Mouse (Mus musculus) layer of hippocampus, adult 8-10 months (tissue): ENCODE data around the gene Olfr763. TPM values are rescaled to one million over a fixed set of nuclear protein-coding genes. Genes with fewer than 3 reads are reported as not detected.
"Not testable (repeated sequence)": the region's sequence is repeated elsewhere in the genome, so short reads cannot be mapped to it uniquely, and the experiment has no call there.

ENCODE experiments used
- DNase-seq, 2 experiments: peaks; one replicate each; pipeline ENCODE4 v3.0.0; 2022; ENCODE audit warnings: low spot score in 2 of 2
- total RNA-seq, 4 experiments: library from RNA; stranded (reverse); gene quantifications; 2 replicates each; pipeline ENCODE4 v1.2.4; 2022

Olfr763 gene
- not detected for total RNA-seq

DNA sequence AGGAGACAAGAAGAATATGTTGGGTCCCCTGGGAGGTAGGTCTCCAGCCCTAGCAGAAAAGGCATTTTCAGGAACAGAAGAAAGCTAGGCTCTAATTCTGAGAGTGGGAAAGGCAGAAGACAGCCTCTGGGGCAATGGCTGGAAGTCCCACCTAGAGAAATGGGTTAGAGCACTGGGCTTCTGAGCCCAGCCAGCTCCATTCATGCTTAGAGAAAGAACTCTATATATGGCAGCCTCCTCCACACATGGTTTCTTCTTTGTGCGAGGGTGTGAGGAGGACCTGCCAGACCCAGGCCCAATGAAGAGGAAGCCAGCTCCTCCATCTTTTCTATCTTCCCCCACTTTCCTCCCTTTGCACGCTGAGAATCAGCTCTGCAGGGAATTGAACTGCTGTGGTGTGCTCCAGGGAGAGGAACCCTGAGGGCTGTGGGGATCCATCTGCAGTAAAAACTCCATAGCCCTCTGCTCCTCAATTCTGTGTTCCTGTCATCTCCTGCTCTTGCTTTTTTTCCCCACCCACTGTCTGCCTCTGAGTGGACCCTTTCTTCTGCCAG, at the start of gene Olfr763:
Gene Olfr763 (plus strand): TSS at position 504 of the 554 bp plus-strand sequence.
- DNase-seq, result no peak

GRCm38 (mm10) chr10:128964961-128965360, 45.6 kb upstream of the Olfr763 start:
- DNase-seq, result no peak

GRCm38 (mm10) chr10:128965871-128966270, 44.7 kb upstream of the Olfr763 start:
- DNase-seq, result no peak

GRCm38 (mm10) chr10:128968341-128968749, 42.2 kb upstream of the Olfr763 start:
- no peak for DNase-seq

DNA sequence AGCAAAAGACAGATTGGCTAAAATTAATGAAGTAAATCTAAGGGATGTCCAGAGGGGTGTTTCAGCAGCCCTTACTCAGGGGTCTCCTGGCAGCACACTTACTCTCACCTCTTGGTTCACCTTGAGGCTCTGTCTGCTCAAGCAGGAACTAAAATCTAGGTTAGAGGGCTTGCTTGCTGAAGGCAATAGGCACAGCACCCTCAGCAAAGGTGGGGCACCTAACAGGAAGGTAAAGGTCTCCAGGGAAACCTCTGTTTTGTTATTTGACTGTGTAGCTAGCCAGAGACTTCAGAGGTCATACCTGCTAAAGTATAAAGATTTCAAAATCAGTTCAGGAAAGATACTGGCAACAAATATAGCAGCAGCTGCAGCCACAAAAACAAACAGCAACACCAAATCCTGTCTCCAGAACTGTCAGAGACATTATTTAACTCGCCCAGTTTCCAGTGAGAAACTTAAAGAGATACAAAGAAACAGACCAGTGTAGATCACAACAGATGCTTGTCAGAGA, 39.8 kb upstream of the Olfr763 start:
- no peak for DNase-seq

DNA sequence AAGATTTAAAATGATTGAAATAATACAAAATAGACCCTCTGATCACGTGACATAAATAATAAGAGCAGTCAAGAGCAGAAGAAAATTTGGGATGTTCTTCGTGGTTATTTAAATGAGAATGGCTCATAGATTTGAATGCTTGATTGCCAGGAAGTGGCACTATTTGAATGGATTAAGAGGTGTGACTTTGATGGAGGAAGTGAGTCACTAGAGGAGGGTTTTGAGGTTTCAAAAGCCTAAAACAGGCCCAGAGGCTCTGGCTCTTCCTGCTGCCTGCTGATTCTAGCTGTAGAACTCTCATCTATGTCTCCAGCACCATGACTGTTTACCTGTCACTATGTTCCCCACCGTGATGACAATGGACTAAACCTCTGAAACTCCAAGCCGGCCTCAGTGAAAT, 37.8 kb upstream of the Olfr763 start:
- DNase-seq, result no peak

GRCm38 (mm10) chr10:128976395-128976794, 34.2 kb upstream of the Olfr763 start:
- no peak for DNase-seq

DNA sequence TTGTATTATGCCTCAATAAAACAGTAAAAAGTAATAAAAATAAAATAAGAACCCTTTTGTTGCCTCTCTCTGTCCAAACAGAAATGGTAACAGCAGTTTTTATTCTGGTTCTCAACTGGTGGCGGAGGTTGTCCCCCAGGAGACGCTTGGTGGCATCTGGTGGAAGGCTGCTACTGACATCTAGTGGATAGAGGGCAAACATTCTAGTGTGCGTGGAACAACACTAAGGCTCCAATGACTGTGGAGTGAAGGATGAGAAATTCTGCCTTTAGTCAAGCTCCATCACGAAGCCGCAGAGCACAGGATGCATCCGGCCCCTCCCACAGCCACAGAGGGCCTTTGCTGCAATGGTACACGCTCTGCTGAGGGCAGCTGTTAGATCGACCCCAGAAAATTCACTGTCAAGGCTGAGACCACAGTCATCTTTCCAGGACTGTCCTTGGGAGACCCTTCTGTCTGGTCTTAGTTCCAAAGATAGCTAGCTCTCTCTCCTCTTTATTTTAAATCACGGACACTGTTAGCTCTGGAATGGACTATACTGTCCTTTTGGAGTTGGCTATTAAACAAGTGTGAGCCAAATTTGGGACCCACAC, 33.0 kb upstream of the Olfr763 start:
- peak; percentile 36 to 57 for DNase-seq

DNA sequence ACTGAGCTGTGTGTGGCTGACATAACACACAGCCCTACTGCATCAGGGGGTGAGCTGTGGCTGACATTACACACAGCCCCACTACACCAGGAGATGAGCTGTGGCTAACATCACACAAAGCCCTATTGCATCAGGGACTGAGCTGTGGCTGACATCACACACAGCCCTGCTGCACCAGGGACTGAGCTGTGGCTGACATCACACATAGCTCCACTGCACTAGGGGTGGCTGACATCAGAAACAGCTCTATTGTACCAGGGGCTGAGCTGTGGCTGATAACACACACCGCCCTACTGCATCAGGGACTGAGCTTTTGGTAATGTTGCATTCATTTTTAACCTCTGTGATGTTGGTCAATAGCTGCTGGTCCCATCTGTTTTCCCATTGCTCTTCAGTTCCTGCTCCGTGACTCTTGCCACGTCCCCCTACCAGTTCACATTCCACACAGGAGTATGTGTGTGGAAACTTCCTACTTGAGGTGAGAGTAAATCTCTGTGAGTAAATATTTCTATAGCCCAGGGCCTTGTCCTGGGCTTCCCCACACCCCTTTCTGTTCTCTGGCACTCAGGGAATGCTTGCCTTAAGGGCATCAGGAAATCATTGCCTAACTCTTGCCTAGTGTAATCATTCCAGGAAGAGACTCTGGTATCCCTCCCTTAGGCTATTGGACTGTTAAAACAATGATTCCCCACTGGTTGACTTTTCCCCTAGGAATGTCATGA, 29.8 kb upstream of the Olfr763 start:
- DNase-seq, result no peak

DNA sequence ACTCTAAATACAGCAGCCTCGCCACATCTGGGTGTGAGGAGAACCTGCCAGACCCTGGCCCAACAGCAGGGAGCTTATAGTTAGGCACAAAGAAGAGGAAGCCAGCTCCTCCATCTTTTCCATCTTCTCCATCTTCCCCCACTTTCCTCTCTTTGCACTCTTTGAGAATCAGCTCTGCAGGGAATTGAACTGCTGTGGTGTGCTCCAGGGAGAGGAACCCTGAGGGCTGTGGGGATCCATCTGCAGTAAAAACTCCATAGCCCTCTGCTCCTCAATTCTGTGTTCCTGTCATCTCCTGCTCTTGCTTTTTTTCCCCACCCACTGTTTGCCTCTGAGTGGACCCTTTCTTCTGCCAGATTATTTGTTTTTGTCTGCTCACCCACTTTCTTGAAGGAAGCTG, 21.5 kb upstream of the Olfr763 start, which contains the start of gene Olfr9:
Gene Olfr9 (plus strand): TSS at position 301 of the 400 bp plus-strand sequence.
- not testable (repeated sequence) for DNase-seq

- not testable (repeated sequence) for DNase-seq
Measured at GRCm38 (mm10) chr10:128990129-128990850, 20.3 kb upstream of the Olfr763 start.

DNA sequence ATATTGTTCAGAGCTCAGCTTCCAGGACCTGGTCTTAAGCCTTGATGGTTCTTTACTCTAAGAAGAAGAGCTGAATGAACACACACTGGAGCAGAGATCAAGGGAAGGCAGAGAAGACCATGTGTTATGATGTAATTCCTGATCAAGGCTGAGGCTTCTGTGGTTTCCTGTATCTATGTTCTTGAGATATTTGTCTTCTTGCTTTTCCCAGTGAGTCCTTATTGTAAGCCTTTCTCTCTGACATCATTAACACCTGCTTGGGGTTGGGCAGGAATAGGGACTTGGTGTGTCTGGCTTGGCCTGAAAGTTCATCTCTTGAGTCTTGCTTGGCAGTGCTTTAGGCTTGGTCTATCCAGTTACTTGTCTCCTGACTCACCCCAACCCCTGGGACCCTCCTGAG, 19.6 kb upstream of the Olfr763 start:
- no peak for DNase-seq

- DNase-seq, result no peak
Measured at GRCm38 (mm10) chr10:128995796-128996195, 14.8 kb upstream of the Olfr763 start.

GRCm38 (mm10) chr10:128996523-128997040, 14.0 kb upstream of the Olfr763 start:
- no peak for DNase-seq

DNA sequence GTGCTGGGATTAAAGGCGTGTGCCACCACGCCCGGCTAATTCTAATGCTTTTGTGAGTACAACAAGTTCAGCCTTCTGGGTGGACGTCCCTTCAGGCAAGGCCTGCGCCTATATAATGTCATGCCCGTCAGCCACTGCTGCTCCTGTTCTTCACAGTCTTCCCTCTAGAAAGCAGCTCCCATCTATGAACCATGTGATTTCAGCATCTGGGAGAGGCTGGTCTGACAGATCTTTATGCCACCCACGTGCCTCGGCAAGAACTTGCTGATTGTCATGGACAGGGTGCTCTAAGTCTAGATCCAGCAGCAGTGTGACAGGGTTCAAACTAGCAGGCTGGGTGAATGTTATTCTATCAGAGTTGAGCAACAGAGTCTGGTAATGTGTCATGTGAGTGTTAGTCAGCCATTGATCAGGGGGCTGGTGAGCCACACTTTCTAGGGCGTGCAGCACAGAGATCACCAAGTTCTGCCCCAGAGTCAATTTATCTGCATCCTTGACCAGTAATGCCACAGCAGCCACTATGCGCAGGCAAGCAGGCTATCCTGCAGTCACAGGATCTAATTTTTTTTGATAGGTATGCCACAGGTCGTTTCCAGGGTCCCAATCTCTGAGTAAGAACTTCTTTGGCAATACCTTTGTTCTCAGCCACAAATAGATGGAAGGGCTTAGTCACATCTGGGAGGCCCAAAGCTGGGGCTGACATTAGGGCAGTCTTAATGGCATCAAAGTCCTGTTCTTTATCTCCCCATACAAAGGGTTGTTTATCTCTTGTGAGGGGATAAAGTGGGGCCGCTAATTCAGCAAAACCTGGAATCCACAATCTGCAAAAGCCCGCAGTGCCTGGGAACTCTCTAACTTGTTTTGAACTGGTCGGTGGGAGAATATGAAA, 6.3 kb upstream of the Olfr763 start:
- DNase-seq, result no peak

DNA sequence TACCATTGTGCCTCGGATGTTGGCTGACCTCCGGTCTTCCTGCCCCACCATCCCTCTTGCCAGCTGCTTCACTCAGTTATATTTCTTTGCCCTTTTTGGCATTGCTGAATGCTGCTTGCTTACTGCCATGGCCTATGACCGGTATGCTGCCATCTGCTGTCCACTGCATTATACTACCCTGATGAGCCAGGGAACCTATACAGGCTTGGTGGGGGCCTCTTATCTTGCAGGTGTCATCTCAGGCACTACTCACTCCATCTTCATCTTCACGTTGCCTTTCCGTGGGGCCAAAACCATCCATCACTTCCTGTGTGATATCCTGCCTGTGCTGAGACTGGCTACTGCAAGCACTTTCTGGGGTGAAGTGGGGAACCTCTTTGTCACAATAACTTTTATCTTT, 920 bp downstream of the Olfr763 start:
- not testable (repeated sequence) for DNase-seq

DNA sequence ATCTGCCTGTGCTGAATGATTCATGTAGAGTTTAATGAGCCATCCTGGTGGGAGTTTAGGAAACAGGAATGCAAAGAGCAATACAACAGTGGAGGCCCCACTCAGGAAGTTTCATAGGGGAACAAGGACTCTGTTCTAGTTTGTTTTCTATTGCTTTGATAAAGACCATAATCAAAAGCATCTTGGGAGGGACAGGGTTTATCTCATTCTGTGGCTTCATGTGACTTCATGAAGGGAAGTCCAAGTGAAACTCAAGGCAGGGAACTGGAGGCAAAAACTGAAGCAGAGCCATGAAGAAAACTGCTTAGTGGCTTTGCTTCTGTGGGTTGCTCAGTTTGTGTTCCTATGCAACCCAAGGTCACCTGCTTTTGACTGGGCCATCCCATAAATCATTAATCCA, 3.9 kb downstream of the Olfr763 start:
- no peak for DNase-seq

DNA sequence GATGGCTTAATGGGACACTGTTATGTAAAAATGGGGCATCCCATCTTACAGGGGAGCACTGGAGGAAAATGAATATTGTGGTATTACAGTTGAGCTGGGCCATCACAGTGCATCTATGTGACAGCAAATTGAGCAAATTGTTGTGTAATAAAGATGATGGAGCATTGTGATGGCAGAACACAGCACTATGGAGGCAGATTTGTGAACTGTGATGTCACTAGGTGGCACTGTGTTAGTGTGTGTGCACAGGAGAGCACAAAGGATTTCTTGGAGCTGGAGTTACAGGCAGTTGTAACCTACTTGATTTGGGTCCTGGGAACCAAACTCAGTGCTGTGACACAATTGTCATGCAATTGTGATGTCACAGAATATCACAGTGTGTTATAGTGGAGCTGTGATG, 12.7 kb downstream of the Olfr763 start:
- no peak for DNase-seq

DNA sequence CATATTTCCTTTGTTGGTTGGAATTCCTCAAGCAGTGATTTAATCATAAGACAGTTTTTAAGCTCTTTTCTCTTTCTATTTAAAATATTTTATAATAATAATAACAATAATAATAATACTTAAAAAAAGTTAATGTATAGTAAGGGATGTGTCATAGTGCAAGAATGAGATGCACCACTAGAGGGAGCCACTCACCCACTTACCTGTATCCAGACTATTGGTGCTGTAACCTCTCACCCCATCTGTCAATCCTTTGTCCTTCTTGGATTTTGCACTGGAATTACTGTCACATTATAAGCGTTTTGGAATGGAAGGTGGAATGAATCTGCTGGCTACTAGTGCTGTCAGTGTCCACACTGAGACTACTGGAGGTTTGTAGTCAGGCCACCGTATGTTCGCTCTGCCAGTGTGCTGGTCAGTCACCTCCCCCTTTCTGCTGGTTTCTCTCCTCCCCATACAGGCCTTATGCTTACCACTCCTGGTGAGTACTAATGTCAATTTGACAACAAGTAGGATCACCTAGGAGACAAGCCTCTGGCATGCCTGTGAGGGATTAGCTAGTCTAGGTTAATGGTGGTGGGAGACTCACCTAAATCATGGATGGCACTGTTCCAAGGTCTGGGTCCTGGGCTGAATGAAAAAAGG, 15.5 kb downstream of the Olfr763 start:
- peak in 1 of 2 experiments; percentile 34 for DNase-seq

- DNase-seq, result no peak
Measured at GRCm38 (mm10) chr10:129028343-129028742, 17.8 kb downstream of the Olfr763 start.
